Mouse (Mus musculus) cerebellum, adult 2 months (tissue): Measurements from ENCODE around the gene Pde9a.

Source experiments
- CTCF ChIP-seq: fragments of 200-500 bp; IDR thresholded peaks from 2 replicates; pipeline ENCODE4 v1.5.1; 2011; ENCODE audit warnings: low read depth, mild to moderate bottlenecking, control low read depth, low read length, moderate library complexity, borderline replicate concordance; ENCODE audit not compliant: insufficient read depth
- POLR2A ChIP-seq: fragments of 200-500 bp; IDR thresholded peaks from 2 replicates; pipeline ENCODE4 v1.6.1; 2011; ENCODE audit warnings: low read length, control low read depth, borderline replicate concordance; ENCODE audit not compliant: insufficient read depth

DNA sequence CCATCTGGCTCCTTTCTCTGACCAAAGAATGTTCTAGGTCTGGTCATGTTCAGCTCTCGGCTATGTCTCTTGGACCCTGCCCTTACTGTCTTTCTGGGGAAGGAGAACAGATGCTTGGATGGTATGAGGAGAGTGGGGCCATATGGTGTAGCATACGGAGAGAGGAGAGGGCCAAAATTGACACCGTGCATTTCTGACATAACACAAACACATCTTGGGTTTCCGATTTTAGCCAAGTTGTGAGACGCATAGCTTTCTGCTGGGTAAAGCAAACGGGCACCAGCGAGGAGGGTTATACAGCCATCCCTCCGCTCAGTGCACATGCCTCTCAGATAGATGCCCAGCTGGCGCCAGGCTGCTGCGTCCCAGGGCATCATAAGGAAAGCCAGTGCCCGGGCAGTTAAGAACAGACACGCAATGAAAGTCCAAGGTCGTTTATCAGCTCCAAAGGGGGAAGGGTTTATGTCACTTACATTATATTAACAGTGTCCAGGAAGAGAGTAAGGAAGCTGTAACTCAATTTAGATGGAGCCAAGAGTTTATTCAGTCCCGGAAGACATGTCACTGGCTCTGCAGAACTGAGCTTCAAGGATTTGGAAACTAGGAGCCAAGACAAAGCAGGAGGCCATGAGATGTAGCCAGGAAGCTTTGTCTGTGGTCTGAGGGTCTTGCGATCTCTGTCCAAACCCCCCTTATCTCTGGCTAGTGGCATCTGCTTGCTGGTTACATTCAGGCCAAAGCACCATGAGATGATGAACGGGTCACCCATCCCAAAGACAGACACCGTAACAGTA lies 33.0 kb downstream of the Pde9a start:
- TF ChIP-seq CTCF (no peak), POLR2A (no peak)
